Mouse (Mus musculus) embryonic fibroblast, embryonic 13.5 days (primary cell): ENCODE results near the gene Slc5a4b.

Experiments
- CTCF ChIP-seq: IDR thresholded peaks from 2 replicates; pipeline ENCODE4 v1.5.1; 2011; ENCODE audit warnings: mild to moderate bottlenecking, control low read depth, low read length, moderate library complexity, borderline replicate concordance; ENCODE audit not compliant: insufficient read depth
- POLR2A ChIP-seq: IDR thresholded peaks from 2 replicates; pipeline ENCODE4 v1.6.1; 2011; ENCODE audit warnings: low read depth, mild to moderate bottlenecking, control low read depth, low read length, moderate library complexity

DNA sequence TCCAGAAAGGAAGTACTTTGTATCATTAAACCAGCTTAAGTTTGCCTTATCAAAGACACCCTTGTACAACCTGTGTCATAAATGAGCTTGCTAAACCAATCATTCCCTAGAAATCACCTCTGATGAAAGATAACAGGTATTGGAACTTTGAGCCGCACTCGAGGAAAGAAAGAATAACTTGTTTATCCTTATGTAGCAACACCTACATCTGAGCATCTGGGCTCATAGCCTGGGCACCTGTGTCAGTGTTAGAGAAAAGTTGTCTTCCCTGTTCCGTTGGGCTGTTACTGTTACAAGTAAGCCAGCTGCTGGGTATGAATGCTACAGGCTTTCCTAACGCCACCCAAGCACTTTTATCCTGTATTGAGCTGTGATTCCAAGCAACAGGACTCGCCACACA, 46.8 kb upstream of the Slc5a4b start:
- TF ChIP-seq POLR2A, result no peak
- TF ChIP-seq CTCF, result no peak
